Mouse (Mus musculus) embryo, embryonic 10 days (tissue): Measurements from ENCODE around the gene Lrig2.

Experiments used
- DNase-seq: peaks from one replicate; pipeline ENCODE4 v3.0.0-alpha.2; 2015; ENCODE audit warnings: low spot score

Lrig2 gene

DNA sequence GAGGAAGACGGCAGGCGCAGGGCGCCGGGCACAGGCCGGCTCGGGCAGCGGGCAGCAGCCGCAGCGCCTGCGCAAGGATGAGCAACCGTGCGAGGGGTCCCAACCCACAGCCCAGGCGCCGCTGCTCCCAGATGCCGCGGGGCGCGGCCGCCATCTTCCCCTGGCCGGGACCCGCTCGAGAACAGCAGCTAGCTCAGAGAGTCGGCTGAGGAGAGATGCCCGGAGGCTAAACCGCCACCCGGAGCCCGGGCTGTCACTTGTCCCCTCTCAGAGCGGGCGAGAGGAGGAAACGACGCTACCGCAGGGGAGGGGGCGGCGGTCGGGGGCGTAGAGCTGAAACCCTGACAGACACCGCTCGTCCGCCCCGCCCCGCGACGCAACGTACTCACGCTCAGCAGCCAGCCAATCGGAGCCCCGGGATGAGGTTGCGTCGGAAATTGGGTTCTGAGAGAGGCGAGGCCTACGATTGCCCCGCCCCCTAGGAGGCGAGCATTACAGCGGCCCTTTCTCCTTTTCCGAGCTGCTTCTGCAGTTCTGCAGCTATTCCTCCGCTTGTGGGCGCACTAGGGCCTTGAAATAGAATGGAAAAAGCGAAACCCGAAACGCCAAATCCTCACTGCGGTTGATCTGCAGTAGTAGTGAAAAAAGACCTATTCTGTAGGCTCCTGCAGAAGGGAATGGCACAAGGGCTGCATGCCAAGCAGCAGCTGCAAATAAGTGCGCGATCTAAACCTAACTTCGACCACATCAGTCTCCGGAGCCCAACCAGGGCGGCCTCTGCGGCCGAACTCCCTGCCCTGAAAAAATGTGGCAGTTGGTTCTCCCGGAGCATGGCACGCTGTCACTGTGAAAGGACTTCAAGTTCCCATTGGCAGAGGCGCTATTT is at the start of gene Lrig2:
Gene Lrig2, minus strand, starts transcription at position 381 of the 886 bp plus-strand sequence.
- DNase-seq = peak; percentile 99

- no peak for DNase-seq
These were observed 44.9 kb upstream of the Lrig2 start for GRCm38 (mm10) chr3:104556624-104557023.

DNA sequence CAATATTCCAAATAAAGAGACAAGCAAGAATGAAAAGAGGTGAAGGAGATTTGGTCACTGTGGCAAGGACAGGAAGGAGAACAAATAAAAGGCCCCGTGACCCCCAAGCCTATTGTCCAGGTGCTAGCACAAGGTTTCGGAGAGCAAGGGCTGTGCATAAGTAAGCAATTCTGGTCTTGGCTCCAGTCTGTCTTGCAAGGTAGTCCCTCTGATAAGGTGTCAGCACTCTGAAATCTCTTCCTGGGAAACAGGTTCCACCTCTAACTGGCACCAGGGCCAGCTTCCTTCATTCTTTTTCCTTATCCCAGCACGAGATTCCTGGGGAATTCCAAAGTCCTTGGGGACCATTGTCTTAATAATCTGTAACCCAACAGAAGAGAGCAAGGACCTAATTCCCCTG is 38.9 kb upstream of the Lrig2 start:
- DNase-seq = no peak

DNA sequence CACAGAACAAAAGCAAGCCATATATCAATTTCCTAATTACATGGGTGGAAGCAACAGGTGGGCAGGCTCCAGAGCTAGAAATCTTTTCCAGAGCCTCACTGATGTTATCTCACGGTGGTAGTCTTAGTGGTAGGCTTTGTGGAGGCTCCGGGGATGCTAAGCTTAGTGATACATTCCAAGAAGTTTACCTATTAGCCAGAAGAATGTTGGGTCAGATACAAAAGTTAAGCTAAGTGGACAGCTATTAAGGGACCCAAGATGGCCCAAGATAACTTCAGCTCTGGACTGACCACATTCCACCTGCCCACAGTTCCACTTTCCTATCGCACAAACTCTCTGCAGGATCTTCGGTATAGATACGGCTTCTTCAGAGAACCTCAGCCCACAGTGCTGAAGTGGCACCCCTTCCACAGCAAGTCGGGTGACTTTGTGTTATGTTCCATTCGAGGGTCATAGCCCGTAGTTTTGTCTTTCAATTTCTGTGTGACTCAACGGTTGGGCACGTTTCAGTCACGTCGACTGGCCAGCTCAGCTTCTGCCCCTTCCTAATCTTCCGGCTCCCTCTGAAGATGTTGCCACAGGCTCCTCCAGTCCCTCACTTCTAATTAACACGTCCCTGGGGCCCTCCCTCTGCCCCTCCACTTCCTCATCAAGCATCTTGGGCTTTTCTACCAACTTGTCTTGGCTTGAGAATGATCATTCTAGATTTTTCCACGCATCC is 36.8 kb upstream of the Lrig2 start:
- no peak for DNase-seq

DNA sequence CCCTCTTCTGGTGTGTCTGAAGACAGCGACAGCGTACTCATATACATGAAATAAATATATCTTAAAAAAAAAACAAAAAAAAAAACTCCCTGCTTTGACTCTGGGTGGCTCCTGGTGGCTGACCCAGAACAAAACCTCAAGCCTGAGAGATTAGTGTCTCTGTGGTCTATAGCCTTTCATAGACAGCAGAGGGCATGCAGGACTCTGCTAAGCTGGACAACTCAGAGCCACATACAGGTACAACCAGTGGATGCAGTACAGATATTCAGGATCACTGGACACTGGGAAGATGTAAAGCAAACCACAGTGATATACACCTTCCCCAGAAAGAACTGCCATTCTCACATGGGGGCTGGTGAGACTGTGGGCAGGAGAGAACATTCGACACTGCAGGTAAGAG is 32.1 kb upstream of the Lrig2 start:
- no peak for DNase-seq

DNA sequence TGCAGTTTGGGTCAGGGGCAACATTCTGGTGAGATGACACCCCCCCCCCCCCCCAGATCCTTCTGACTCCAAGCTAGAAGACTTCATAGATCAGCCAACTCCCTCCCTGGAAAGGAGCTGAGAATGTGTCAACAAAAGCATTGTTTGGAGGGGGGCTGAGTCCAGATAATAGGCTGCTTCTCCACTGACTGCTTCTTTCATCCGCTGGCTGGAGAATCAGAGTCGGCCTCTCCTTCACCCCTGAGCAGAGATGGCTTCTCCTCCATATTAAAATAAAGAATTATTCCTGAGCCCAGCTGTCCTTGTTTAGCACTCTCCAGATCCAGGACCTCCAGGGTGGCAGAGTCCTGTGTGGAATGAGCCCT is 30.3 kb upstream of the Lrig2 start:
- peak; percentile 43 for DNase-seq

DNA sequence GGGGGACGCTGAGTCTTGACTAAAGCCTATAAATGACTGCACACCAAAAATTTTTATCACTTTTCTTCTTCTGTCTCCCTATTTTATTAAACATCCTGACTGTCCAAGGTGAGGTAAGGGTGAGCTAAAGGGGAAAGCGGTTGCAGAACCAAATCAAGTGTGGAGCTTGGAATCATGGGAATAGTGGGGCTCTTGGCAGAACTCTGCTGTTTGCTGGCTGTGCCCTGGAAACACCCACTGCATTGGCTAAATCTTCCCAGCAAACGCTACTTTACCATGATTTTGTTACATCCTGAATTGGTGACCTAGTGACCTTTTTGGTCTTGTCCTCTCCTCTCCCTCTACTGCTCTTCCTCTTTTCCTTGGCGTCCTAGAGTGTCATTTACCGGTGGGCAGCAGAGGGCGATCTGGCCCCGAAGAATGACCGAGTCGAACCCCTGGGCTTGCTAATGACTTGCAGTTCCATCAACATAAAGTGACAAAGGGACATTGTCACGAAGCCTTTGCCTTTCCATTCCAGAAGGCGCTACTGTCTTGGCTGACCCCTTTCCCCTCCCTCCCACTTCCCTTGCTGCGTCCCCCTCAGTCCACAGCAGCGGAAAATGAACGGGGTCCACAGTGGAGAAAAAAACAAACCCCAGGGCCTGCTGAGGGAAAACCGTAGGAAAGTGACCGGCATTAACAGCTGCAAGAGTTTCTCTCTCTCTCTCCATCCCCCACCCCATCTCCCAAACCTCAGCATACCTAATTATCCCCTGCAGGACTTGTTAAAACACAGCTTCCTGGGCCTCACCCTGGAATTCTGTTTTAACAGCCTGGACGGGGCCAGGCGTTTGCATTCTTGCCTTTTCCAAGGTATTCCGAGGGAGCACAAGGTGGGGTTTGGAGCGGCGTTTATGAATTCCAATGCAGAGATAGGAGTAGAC is 29.7 kb upstream of the Lrig2 start:
- peak; percentile 91 for DNase-seq

- DNase-seq = peak; percentile 18
These were observed 28.9 kb upstream of the Lrig2 start for GRCm38 (mm10) chr3:104540480-104541138.

DNA sequence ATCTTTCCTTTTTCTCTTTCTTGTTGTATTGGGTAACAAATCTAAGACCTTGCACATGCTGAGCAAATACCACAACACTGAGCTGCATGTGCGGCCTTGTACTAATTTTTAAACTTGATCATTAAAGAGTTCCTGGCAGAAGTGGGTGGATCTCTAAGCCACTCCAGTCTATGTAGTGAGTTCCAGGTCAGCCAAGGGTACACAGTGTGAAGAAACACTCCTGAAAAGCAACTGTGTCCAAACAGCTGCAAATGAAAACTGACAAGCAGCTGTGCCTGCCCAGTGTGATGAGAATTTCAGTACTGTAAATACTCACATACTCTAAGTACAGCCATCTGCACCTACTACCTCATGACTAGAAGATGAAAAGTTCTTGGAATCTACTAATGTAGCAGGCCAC is 21.5 kb upstream of the Lrig2 start:
- no peak for DNase-seq

GRCm38 (mm10) chr3:104526115-104526882 is 14.6 kb upstream of the Lrig2 start:
- no peak for DNase-seq

GRCm38 (mm10) chr3:104525516-104525915 is 13.8 kb upstream of the Lrig2 start:
- DNase-seq = no peak

- DNase-seq = no peak
These were observed 13.3 kb upstream of the Lrig2 start for GRCm38 (mm10) chr3:104525029-104525428.

DNA sequence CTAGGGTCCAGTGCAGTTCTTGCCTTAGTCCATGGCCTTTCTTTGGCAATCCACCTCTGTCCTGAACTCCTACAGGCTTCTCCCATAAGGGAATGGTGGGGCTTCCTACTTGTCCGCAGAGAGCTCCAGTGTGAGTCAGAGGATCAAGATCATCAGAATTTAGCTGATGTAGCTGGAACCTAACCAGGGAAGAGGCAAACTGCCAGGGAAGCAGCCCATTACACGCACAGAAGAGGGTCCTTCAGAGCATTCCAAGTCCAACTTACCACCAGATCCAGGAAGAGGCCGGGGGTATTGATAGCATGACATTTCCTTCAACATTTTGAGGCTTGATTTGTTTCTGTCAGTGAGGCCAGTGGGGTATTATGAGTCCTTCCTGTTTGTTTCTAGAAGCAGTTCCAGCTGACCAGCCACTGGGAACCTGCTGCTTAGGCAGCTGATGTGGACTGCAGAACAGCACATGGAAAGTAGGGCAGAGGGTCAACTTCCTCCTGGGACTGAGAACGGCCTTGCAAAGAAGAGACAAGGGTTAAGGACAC is 11.7 kb upstream of the Lrig2 start:
- no peak for DNase-seq

DNA sequence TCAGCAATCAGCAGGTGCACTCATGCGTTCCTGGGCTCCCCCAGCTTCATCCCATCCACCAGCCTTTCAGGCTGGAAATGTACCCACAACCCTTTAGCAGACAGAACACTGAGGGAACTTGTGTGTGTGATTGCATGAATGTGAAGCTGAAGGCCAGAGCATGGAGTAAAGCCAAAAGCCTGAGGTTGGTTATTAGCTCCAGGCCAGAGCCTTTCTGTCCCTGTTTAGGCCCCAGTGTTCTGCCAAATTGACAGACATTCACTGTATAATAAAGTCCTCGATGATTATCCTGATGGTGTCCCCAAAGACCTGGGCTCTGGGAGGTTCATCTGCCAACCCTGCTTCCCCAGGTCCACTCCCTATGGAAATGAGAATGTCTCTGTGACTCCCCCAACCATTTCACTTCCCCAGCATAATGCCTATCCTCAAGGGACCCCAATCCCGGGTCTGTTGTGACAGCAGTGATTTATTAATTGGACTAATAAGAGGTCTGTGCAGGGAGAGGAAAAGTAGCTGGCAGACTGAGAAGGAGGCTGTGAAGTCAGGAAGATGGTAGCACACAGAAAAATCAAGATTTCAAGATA is 9.7 kb upstream of the Lrig2 start:
- DNase-seq = no peak

DNA sequence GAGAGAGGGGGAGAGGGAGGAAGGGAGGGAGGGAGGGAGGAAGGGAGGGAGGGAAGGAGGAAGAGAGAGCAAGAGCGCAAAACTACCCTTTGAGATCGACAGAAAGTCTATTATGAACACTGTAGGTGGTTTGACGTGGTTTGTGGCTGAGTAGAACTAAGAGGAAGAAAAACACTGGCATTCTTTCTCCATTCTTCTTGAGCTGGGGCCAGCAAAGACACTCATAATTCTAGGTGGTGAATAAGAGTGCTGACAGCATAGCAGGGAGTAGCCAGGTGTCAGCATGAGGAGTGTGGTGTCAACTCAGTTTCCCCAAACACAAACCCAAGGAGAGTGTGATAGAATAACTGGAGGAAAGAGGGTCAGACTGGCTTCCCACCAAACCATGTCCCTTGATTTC is 8.8 kb upstream of the Lrig2 start:
- DNase-seq = no peak

DNA sequence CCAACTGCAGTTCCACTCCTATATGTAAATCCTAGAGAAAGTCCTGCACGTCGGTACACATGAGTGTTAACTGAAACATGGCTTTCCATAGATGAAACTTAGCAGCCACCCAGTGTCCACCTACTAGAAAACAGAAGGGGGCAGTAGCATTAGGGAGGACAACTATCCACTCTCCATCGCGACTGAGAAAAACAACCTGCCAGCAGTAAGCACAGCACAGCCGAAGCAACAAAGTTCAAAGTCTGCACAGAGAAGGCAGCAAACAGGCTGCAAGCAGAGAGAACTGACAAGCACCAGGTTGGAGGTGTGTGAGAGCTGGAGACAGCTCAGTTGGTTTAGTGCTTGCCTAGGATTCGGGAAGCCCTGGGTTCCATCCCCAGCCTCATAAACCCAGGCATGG is 7.2 kb upstream of the Lrig2 start:
- no peak for DNase-seq

GRCm38 (mm10) chr3:104518411-104518810 is 6.7 kb upstream of the Lrig2 start:
- DNase-seq = no peak

DNA sequence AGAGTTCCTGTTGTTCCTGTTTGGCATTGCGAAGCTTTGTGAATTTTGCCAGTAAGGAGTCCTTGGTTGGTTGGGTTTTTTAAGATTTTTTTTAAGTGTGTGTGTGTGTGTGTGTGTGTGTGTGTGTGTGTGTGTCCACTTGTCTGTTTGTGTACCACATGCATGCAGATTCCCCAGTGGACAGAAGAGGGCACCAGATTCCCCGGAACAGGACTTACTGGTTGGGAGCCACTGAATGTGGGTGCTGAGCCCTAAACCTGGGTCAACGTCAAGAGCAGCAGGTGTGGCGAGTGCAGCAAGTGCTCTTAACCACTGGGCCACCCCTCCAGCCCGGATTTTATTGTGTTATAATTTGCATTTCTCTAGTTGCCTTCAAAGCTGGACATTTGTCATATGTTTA is 5.4 kb upstream of the Lrig2 start:
- DNase-seq = no peak

- DNase-seq = no peak
These were observed 2.8 kb upstream of the Lrig2 start for GRCm38 (mm10) chr3:104514510-104514909.

GRCm38 (mm10) chr3:104512424-104512748 is 668 bp upstream of the Lrig2 start:
- DNase-seq = no peak
